Mouse (Mus musculus): Measurements from ENCODE around the gene Atp5e. TPM values are rescaled to one million over a fixed set of nuclear protein-coding genes. Genes with fewer than 3 reads are reported as not detected.

Gene Atp5e
- total RNA-seq, 2 experiments from 2014 or later = 285 to 290 TPM

- peak; percentile 87 to 96 for DNase-seq (ENCODE audit: low spot score in 2 of 2)
Measured at GRCm38 (mm10) chr2:174415731-174416310, 48.1 kb downstream of the Atp5e start, which contains the start of gene Nelfcd. Gene Nelfcd (plus strand): TSS chr2:174415804.

- DNase-seq (ENCODE audit: low spot score in 2 of 2) = no peak
Measured at GRCm38 (mm10) chr2:174415001-174415730, 48.7 kb downstream of the Atp5e start.

GRCm38 (mm10) chr2:174413127-174413526 lies 50.8 kb downstream of the Atp5e start:
- DNase-seq (ENCODE audit: low spot score in 2 of 2) = no peak

Other genes starting within 250 kb of the Atp5e start
- 1,000 to 10,000 TPM; 1,915 to 1,929 TPM for gene Gnas, start 179.8 kb downstream of the Atp5e start, total RNA-seq (2021)
- 1 to 10 TPM; 3.1 to 3.2 TPM for gene Gm20721, start 117.4 kb downstream of the Atp5e start, total RNA-seq (2021)
- gene Nelfcd, start 48.3 kb downstream of the Atp5e start, total RNA-seq (2021) = 10 to 100 TPM; 50.3 to 51.2 TPM
- gene Ctsz, start 25.1 kb downstream of the Atp5e start, total RNA-seq (2021) = 10 to 100 TPM; 37.9 to 44.0 TPM
- gene Tubb1, start 13.4 kb downstream of the Atp5e start, total RNA-seq (2021) = not detected
- 10 to 100 TPM; 45.2 to 46.3 TPM for gene Prelid3b, start 9.0 kb upstream of the Atp5e start, total RNA-seq (2021)
- 10 to 100 TPM; 24.0 to 26.3 TPM for gene Zfp831, start 179.4 kb upstream of the Atp5e start, total RNA-seq (2021)